Mouse (Mus musculus) stomach, postnatal 0 days (tissue): ENCODE data around the gene Cmip.

ENCODE experiments used
- CTCF ChIP-seq: IDR thresholded peaks from 2 replicates; pipeline ENCODE4 v1.5.1; 2016; ENCODE audit warnings: antibody characterized with exemption, low read depth, mild to moderate bottlenecking, moderate library complexity
- EP300 ChIP-seq: optimal IDR thresholded peaks from 2 replicates; pipeline ENCODE3; 2016; ENCODE audit warnings: antibody characterized with exemption

GRCm38 (mm10) chr8:117278668-117279132 lies 21.8 kb downstream of the Cmip start:
- TF ChIP-seq CTCF (no peak), EP300 (no peak)
